Mouse (Mus musculus): ENCODE data around the gene Abtb2. TPM values are rescaled to one million over a fixed set of nuclear protein-coding genes. Genes with fewer than 3 reads are reported as not detected.

Gene Abtb2
- polyA plus RNA-seq, 1 experiment from 2014 or later: 4.4 TPM

GRCm38 (mm10) chr2:103754614-103755013, 188.5 kb downstream of the Abtb2 start:
- Histone ChIP-seq H3K36me3 (ENCODE audit: control insufficient read depth, insufficient read depth, low read length) (peaks cover 72% of the 10 kb centered on the region), H3K4me2 (ENCODE audit: low read length) (no peak overlapping the region), H3K4me3 (ENCODE audit: low read depth, low read length) (no peak overlapping the region), H3K9me3 (ENCODE audit: control insufficient read depth, low read length) (no peaks in the 10 kb centered on the region), H3K27me3 (replicated peaks; ENCODE audit: control insufficient read depth, insufficient read depth, low read length) (no peaks in the 10 kb centered on the region), H3K9ac (ENCODE audit: low read length) (no peak overlapping the region), H3K4me1 (replicated peaks; ENCODE audit: control insufficient read depth, insufficient read depth, low read length) (no peaks in the 10 kb centered on the region; the same call in 1 of the 2 replicates), H3K27ac (ENCODE audit: low read depth) (no peak overlapping the region)
- DNase-seq (ENCODE audit: low spot score) (no peak), ATAC-seq (replicated peaks; ENCODE audit: low FRiP score, low TSS enrichment, low read depth) (no peak)
- WGBS: 80% methylated on average over 3 of the region's 3 CpGs

GRCm38 (mm10) chr2:103755458-103756085, 189.5 kb downstream of the Abtb2 start:
- H3K9me3 ChIP-seq (ENCODE audit: control insufficient read depth, low read length): no peaks in the 10 kb centered on the region
- no peak overlapping the region for H3K4me2 ChIP-seq (ENCODE audit: low read length)
- H3K27ac ChIP-seq (ENCODE audit: low read depth): no peak overlapping the region
- no peaks in the 10 kb centered on the region; the same call in 1 of the 2 replicates for H3K4me1 ChIP-seq (replicated peaks; ENCODE audit: control insufficient read depth, insufficient read depth, low read length)
- ATAC-seq (replicated peaks; ENCODE audit: low FRiP score, low TSS enrichment, low read depth): no peak
- H3K4me3 ChIP-seq (ENCODE audit: low read depth, low read length): no peak overlapping the region
- no peak overlapping the region for H3K9ac ChIP-seq (ENCODE audit: low read length)
- H3K27me3 ChIP-seq (replicated peaks; ENCODE audit: control insufficient read depth, insufficient read depth, low read length): no peaks in the 10 kb centered on the region
- DNase-seq (ENCODE audit: low spot score): no peak
- peaks cover 62% of the 10 kb centered on the region for H3K36me3 ChIP-seq (ENCODE audit: control insufficient read depth, insufficient read depth, low read length)
- 91% methylated on average over 9 of the region's 9 CpGs for WGBS

GRCm38 (mm10) chr2:103760421-103760820, 194.3 kb downstream of the Abtb2 start:
- ATAC-seq (replicated peaks; ENCODE audit: low FRiP score, low TSS enrichment, low read depth) (peak; percentile 16), DNase-seq (ENCODE audit: low spot score) (no peak)
- Histone ChIP-seq H3K27ac (ENCODE audit: low read depth) (peak overlapping the region; percentile 78), H3K4me2 (ENCODE audit: low read length) (peak overlapping the region; percentile 58), H3K4me3 (ENCODE audit: low read depth, low read length) (peak overlapping the region; percentile 60), H3K27me3 (replicated peaks; ENCODE audit: control insufficient read depth, insufficient read depth, low read length) (no peaks in the 10 kb centered on the region), H3K9ac (ENCODE audit: low read length) (peak overlapping the region; percentile 62), H3K9me3 (ENCODE audit: control insufficient read depth, low read length) (no peaks in the 10 kb centered on the region), H3K36me3 (ENCODE audit: control insufficient read depth, insufficient read depth, low read length) (peaks cover 27% of the 10 kb centered on the region), H3K4me1 (replicated peaks; ENCODE audit: control insufficient read depth, insufficient read depth, low read length) (peaks cover 8% of the 10 kb centered on the region)
- under 1% methylated on average over 12 of the region's 12 CpGs for WGBS

- ATAC-seq (replicated peaks; ENCODE audit: low FRiP score, low TSS enrichment, low read depth) (peak; percentile 97), DNase-seq (ENCODE audit: low spot score) (peak; percentile 99)
- peaks cover 8% of the 10 kb centered on the region for H3K4me1 ChIP-seq (replicated peaks; ENCODE audit: control insufficient read depth, insufficient read depth, low read length)
- under 1% methylated on average over 47 of the region's 47 CpGs for WGBS
- no peaks in the 10 kb centered on the region for H3K9me3 ChIP-seq (ENCODE audit: control insufficient read depth, low read length)
- peak within 1 kb of the TSS; percentile 60 for H3K4me3 ChIP-seq (ENCODE audit: low read depth, low read length)
- peak within 1 kb of the TSS; percentile 78 for H3K27ac ChIP-seq (ENCODE audit: low read depth)
- H3K9ac ChIP-seq (ENCODE audit: low read length): peak within 1 kb of the TSS; percentile 62
- no peaks in the 10 kb centered on the region for H3K27me3 ChIP-seq (replicated peaks; ENCODE audit: control insufficient read depth, insufficient read depth, low read length)
- H3K36me3 ChIP-seq (ENCODE audit: control insufficient read depth, insufficient read depth, low read length): peaks cover 28% of the 10 kb centered on the region
- peak within 1 kb of the TSS; percentile 58 for H3K4me2 ChIP-seq (ENCODE audit: low read length)
These were observed 195.0 kb downstream of the Abtb2 start, which contains the start of gene Nat10 for GRCm38 (mm10) chr2:103760906-103761716. Nat10 (minus strand) TSS chr2:103761270.

GRCm38 (mm10) chr2:103761993-103762392, 195.9 kb downstream of the Abtb2 start:
- H3K4me3 ChIP-seq (ENCODE audit: low read depth, low read length): peak overlapping the region; percentile 60; the same call in 1 of the 2 replicates
- peaks cover 33% of the 10 kb centered on the region for H3K36me3 ChIP-seq (ENCODE audit: control insufficient read depth, insufficient read depth, low read length)
- H3K4me2 ChIP-seq (ENCODE audit: low read length): peak overlapping the region; percentile 58
- H3K4me1 ChIP-seq (replicated peaks; ENCODE audit: control insufficient read depth, insufficient read depth, low read length): peaks cover 8% of the 10 kb centered on the region
- WGBS: 37% methylated on average over 4 of the region's 4 CpGs
- H3K9ac ChIP-seq (ENCODE audit: low read length): no peak overlapping the region
- DNase-seq (ENCODE audit: low spot score): no peak
- no peaks in the 10 kb centered on the region for H3K9me3 ChIP-seq (ENCODE audit: control insufficient read depth, low read length)
- no peak for ATAC-seq (replicated peaks; ENCODE audit: low FRiP score, low TSS enrichment, low read depth)
- no peak overlapping the region for H3K27ac ChIP-seq (ENCODE audit: low read depth)
- H3K27me3 ChIP-seq (replicated peaks; ENCODE audit: control insufficient read depth, insufficient read depth, low read length): no peaks in the 10 kb centered on the region

- peak overlapping the region; percentile 58 for H3K4me2 ChIP-seq (ENCODE audit: low read length)
- DNase-seq (ENCODE audit: low spot score) (no peak), ATAC-seq (replicated peaks; ENCODE audit: low FRiP score, low TSS enrichment, low read depth) (no peak)
- no peak overlapping the region for H3K27ac ChIP-seq (ENCODE audit: low read depth)
- peaks cover 8% of the 10 kb centered on the region for H3K4me1 ChIP-seq (replicated peaks; ENCODE audit: control insufficient read depth, insufficient read depth, low read length)
- no peak overlapping the region for H3K4me3 ChIP-seq (ENCODE audit: low read depth, low read length)
- H3K36me3 ChIP-seq (ENCODE audit: control insufficient read depth, insufficient read depth, low read length): peaks cover 33% of the 10 kb centered on the region
- no peak overlapping the region for H3K9ac ChIP-seq (ENCODE audit: low read length)
- H3K9me3 ChIP-seq (ENCODE audit: control insufficient read depth, low read length): no peaks in the 10 kb centered on the region
- 65% methylated on average over 1 of the region's 1 CpGs for WGBS
- H3K27me3 ChIP-seq (replicated peaks; ENCODE audit: control insufficient read depth, insufficient read depth, low read length): no peaks in the 10 kb centered on the region
These were observed 196.4 kb downstream of the Abtb2 start for GRCm38 (mm10) chr2:103762492-103762891.

Other genes with a start within 250 kb of the Abtb2 start
- gene Elf5, start 154.6 kb upstream of the Abtb2 start, polyA plus RNA-seq (2014; fragmentation: Nextera tagmentation; extraction: Ambion mirVana): 0.08 and 0.46 TPM in 2 replicates
- 112 and 117 TPM in 2 replicates for gene Cat, start 81.2 kb upstream of the Abtb2 start, polyA plus RNA-seq (2014; fragmentation: Nextera tagmentation; extraction: Ambion mirVana)
- 39.0 and 39.3 TPM in 2 replicates for gene Nat10, start 195.0 kb downstream of the Abtb2 start, polyA plus RNA-seq (2014; fragmentation: Nextera tagmentation; extraction: Ambion mirVana)
- 344 and 378 TPM in 2 replicates for gene Caprin1, start 231.3 kb downstream of the Abtb2 start, polyA plus RNA-seq (2014; fragmentation: Nextera tagmentation; extraction: Ambion mirVana)